In the genomic region with DNA sequence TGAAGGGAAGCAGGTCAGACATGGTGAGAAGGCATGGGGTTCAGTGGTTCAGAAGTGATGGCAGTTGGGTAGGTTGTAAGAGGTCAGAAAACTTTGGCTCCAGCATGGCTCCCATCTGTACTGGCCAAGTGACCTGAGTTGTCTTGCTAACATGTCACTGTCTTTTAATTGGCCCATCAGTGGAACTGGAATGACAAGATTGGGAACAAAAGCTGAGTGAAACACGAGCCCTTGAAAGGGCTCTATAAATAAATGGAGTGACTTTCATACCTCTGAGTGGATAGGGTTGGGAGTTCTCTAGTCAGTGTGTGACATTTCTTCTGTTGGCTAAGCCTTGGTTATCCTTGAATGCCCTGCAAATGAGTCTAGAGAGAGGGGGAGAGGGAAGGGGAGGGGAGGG, we compare ENCODE assay signal across 13 mouse cellular contexts.
DNase-seq lines count a peak whose midpoint lies in the region.
"Had no signal": no experiment of that assay in that cellular context is flagged by ENCODE, and none has a peak within 500 bp of the region (broad histone marks: within the 10 kb centered on the region; RNA-seq: fewer than 3 reads in every experiment).

No protein-coding gene starts in this region.

- intact Hi-C loops in heart, postnatal 25 days (cut with DNase I), result no loop called here
- intact Hi-C loops in heart, postnatal 10 days (cut with DNase I), result no loop called here

- peak; percentile 96 for DNase-seq in heart, adult 11 months
- no peak for DNase-seq in heart, postnatal 25 days (ENCODE audit: low spot score)
- peak; percentile 62 to 72 for DNase-seq in heart, adult 9 months (ENCODE audit: low spot score in 2 of 2)
- no peak for DNase-seq in heart, postnatal 4 days
- peak; percentile 63 to 64 for DNase-seq in heart, postnatal 10 days
- DNase-seq in ovary, adult 18-20 months (ENCODE audit: low spot score), result no peak
- DNase-seq: adrenal gland, adult 2 months; adrenal gland, postnatal 25 days; cerebellum, adult 18-20 months; cerebellum, adult 9-11 months; cerebellum, postnatal 36 days; kidney, adult 11 months; kidney, adult 9 months had no signal

Comparison
In these comparisons a context has a peak if more than half of its experiments do, and no peak if none do; other contexts are left out.
1. DNase-seq: peak in heart, adult 11 months (single experiment), heart, adult 9 months (2 of 2) and heart, postnatal 10 days (2 of 2); none in heart, postnatal 25 days (single experiment), heart, postnatal 4 days (single experiment) and ovary, adult 18-20 months (single experiment).